Mouse (Mus musculus) liver, postnatal 0 days (tissue): ENCODE results near the gene E2f2.

Source experiments
- CTCF ChIP-seq: sonication (generic); IDR thresholded peaks from 2 replicates; pipeline ENCODE4 v1.5.1; 2016; ENCODE audit warnings: antibody characterized with exemption, low read depth
- EP300 ChIP-seq: IDR thresholded peaks from 2 replicates; pipeline ENCODE4 v1.6.1; 2016; ENCODE audit warnings: antibody characterized with exemption, low read depth, mild to moderate bottlenecking

- no peak for TF ChIP-seq CTCF
- no peak for TF ChIP-seq EP300
These were observed 72.0 kb downstream of the E2f2 start for GRCm38 (mm10) chr4:136244208-136244607.
